Mouse (Mus musculus) layer of hippocampus, postnatal 36 days (tissue): ENCODE results near the gene Olfr357. TPM values are rescaled to one million over a fixed set of nuclear protein-coding genes. Genes with fewer than 3 reads are reported as not detected.

Experiments
- DNase-seq, 2 experiments: peaks; one replicate each; pipeline ENCODE4 v3.0.0; 2022
- total RNA-seq, 2 experiments: library from RNA; stranded (reverse); gene quantifications; 2 replicates each; pipeline ENCODE4 v1.2.3; 2021

The Olfr357 gene
- total RNA-seq: not detected

DNA sequence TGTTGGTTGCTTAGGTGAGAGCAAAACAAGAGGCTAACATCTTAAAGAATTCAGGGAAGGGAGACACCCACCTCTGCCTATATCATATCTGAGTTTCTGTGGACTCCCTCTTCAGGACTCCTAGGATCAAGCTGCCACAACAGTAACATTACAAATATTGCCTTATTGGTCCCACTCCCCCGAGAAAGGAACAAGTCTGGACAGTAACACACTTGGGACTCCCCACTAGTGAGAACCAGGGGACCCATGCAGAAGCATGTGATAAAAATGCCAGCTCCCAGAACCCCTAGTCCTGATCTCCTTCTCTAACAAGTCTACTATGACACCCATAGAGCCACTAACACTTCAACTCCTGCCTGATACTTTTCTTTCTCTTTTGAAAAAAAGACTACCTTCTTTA is at the start of gene Olfr357:
Gene Olfr357 (plus strand): TSS at position 301 of the 400 bp plus-strand sequence.
- no peak for DNase-seq

DNA sequence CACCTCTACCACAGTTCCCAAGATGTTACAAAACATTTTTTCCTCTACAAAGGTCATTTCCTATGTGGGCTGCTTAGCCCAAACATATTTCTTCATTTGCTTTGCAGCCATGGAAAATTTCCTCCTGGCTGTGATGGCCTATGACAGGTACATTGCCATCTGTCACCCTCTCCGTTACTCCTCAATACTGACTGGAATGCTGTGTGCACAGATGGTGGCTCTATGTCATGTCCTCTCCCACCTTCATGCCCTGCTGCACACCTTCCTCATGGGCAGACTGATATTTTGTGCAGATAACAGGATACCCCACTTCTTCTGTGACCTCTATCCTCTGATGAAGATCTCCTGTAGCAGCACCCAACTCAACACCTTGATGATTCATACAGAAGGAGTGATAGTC is 3.4 kb downstream of the Olfr357 start:
- DNase-seq: no peak

DNA sequence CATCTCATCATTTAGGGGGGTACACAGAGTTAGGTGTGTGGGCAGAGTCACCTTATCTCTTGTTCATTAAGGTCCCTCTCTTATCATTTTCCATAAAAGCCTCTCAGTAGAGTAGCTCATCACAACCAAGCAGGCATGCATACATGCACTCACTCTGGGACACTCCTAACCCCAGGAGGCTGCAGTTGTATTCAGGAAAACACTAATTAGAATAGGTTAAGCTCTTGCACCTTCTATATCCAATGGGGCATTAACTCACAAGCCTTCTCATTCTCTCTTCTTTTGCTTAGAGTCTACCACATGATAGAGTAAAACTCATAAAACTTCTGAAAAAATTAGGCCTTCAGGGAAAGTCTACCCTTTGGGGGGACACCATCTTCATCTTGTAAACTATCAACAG is 15.6 kb downstream of the Olfr357 start, which contains the start of gene Olfr358:
Gene Olfr358 (minus strand): TSS at position 101 of the 400 bp plus-strand sequence.
- DNase-seq: no peak

Other genes starting within 250 kb of the Olfr357 start
- not detected for gene Olfr348, start 209.6 kb upstream of the Olfr357 start, total RNA-seq
- not detected for gene Olfr50, start 203.3 kb upstream of the Olfr357 start, total RNA-seq
- not detected for gene Olfr3, start 176.8 kb upstream of the Olfr357 start, total RNA-seq
- not detected for gene Olfr350, start 147.5 kb upstream of the Olfr357 start, total RNA-seq
- not detected for gene Olfr351, start 131.2 kb upstream of the Olfr357 start, total RNA-seq
- gene Olfr352, start 125.4 kb upstream of the Olfr357 start, total RNA-seq: not detected
- not detected for gene Olfr353, start 100.9 kb upstream of the Olfr357 start, total RNA-seq
- gene Olfr354, start 88.1 kb upstream of the Olfr357 start, total RNA-seq: not detected
- gene Olfr355, start 64.9 kb upstream of the Olfr357 start, total RNA-seq: not detected
- not detected for gene Olfr356, start 56.7 kb upstream of the Olfr357 start, total RNA-seq
- not detected for gene Olfr358, start 15.5 kb downstream of the Olfr357 start, total RNA-seq
- gene Olfr360, start 71.9 kb downstream of the Olfr357 start, total RNA-seq: not detected
- gene Olfr361, start 95.5 kb downstream of the Olfr357 start, total RNA-seq: not detected
- gene Olfr362, start 124.1 kb downstream of the Olfr357 start, total RNA-seq: not detected
- gene Olfr364-ps1, start 145.5 kb downstream of the Olfr357 start, total RNA-seq: not detected
- gene Olfr365, start 194.4 kb downstream of the Olfr357 start, total RNA-seq: not detected
- not detected for gene Olfr366, start 217.7 kb downstream of the Olfr357 start, total RNA-seq